Mouse (Mus musculus) kidney, adult 11 months (tissue): ENCODE measurements at regions not wholly inside any gene's neighbourhood (a gene's known extent, or its start where the extent isn't known, plus 50 kb on each side); places are given as distances from the start of the nearest gene placed in this dataset.

Experiments
- DNase-seq: peaks from one replicate; pipeline ENCODE4 v3.0.0; 2022

DNA sequence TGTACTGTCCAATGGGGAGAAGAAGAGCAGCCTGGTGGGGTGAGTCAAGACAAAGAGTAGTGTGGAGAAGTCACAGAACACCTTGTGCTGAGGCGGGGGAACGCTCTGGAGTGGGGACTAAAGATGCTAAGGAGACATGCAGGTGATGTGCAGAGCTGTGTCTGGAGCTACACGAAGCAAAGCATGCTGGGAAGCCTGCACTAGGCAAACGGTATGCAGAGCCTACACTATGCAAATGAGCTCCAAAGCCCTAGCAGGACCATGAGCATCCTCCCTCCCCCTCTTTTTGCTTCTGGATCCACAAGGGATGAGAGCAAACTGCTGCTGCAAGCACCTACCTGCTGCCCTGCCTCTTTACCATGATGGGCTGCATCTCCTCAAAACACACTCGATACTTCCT is 73.1 kb upstream of the Zc3h12a start:
- no peak for DNase-seq

GRCm38 (mm10) chr4:125199281-125199680 is 71.6 kb upstream of the Zc3h12a start:
- no peak for DNase-seq

- DNase-seq: no peak
Measured at GRCm38 (mm10) chr4:125195901-125196435, 68.3 kb upstream of the Zc3h12a start.

DNA sequence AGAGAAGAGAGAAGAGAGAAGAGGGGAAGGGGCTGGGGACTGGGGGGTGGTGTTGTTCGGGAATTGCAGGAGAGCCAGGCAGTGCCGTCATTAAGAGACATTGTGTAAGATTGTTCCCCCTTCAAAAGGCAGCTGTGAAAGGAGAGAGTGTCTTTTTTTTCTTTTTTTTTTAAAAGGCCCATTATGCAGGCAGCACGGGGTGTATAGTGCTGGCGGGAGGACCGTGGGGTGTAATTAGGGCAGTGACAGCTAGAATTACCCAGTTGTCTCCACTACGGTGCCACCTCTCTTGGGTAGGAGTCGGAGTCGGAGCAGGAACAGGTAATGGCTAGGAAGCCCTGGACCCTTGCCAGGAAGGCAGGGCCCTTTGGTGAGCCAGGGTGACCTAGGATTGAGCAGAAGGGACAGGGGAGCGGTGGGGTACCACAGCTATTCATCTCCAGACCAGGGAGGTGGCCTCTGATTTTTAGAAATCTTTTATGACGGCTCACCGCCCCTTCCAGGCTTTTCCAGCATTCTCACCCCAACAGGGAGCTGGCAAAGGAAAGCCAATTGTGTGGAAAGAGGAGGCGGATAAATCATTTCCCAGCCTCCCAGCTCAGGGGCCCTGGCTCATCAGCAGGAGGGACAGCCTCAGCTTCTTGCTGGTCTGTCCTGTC is 67.2 kb upstream of the Zc3h12a start:
- DNase-seq: no peak

- no peak for DNase-seq
Measured at GRCm38 (mm10) chr4:125194298-125194697, 66.7 kb upstream of the Zc3h12a start.

GRCm38 (mm10) chr4:125191680-125192079 is 64.0 kb upstream of the Zc3h12a start:
- DNase-seq: no peak

GRCm38 (mm10) chr4:125191010-125191409 is 63.4 kb upstream of the Zc3h12a start:
- no peak for DNase-seq

DNA sequence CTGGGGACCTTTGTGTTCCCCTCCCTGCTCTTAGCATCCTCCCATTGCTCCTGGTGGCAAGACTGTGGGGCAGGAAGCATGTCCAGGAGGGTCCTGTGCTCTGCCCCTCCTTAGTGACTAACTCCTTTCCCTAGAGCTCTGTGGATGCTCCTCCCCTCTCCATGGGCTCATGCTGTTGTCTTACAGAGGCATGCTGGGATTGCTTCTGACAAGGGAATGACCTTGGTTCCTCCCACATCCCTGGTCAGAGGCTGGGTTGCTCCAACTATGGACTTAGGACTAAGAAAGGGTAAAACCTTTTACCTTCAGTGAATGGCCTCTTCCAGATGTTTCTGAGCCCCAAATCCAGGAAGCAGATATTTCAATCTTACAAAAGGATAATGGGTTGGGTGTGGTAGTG is 62.3 kb upstream of the Zc3h12a start:
- DNase-seq: no peak

DNA sequence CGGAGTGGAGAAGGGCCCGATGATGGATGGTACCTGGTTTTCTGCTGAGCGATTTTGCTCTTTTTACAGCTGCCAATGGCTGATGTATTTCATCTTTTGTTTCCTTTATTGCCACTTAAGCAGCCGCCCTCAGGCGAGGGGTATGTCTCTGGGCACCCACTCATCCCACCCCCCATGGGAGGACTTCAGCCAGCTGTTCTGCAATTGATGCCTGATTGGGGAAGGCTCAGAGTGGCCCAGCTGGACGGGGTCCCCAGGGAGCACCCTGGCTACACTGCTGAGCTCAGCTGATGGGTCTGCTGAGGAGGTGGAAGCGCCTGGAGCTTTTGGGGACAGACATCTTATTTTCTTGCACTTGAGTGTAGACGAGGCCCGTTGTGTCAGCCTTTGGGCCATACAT is 58.6 kb upstream of the Zc3h12a start:
- DNase-seq: no peak

GRCm38 (mm10) chr4:125185076-125185475 is 57.4 kb upstream of the Zc3h12a start:
- no peak for DNase-seq

DNA sequence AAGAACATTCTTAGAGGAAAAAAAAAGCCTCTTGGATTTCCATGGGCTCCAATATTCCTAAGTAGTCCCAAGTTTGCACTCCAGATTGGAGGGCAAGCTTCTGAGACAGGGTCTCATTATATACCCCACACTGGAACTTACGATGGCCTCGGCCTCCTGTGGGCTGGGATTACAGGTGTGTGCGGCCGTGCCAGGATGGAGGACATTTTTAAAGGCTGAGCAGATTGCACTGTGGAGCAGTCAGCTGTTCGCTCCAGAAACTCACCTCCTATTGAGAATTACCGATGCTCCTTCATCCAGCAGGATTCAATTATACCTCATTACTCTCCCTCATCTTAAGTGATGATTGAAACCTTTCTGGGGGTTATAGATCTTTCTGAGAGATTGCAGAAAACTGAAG is 53.3 kb upstream of the Zc3h12a start:
- no peak for DNase-seq

DNA sequence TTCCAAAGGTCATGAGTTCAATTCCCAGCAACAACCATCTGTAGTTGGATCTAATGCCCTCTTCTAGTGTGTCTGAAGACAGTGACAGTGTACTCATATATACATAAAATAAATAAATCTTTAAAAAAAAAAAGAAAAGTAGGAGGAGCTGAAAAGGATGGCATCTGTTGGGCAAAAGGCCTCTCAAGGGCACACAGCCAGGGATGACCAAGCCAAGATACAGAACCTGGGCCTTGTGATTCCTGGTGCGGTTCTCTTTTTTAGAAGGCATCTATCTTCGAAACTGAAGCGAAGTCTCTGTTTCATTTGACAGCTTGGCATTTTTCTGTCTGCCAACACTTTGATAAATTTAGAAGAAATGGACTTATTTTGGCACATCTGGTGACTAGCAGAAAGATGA is 50.9 kb upstream of the Zc3h12a start:
- no peak for DNase-seq

DNA sequence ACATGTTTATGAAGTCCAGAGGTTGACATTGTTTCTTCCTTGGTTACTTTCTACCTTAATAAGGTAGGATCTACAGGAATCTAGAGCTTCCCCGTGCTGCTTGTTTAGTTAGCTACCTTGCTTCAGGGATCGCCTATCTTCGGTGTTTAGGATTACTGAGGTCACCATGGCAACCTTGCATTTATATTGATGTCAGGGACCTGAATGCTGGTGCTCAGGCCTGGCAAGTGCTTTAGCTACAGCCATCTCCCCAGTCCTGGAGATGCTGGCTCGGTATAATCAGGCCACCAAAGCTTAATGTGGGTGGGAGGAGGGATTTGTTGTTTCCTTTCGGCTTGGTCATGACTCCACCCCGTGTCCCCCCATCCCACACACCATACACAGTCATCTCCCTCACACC is 50.0 kb upstream of the Zc3h12a start:
- DNase-seq: no peak
